Mouse (Mus musculus): Measurements from ENCODE around the gene Cinp.

GRCm38 (mm10) chr12:110860293-110860692 lies 28.7 kb downstream of the Cinp start:
- TF ChIP-seq POLR2A (IDR thresholded peaks at IDR 0.05; ENCODE audit: extremely low read depth, insufficient read depth, low read length) = no peak
- TF ChIP-seq CTCF (IDR thresholded peaks at IDR 0.05; ENCODE audit: low read depth, low read length) = no peak

Data from liver, adult 2 months (tissue).